Mouse (Mus musculus) stomach, postnatal 0 days (tissue): ENCODE data around the gene Ppp1r36. TPM values are rescaled to one million over a fixed set of nuclear protein-coding genes. Genes with fewer than 3 reads are reported as not detected.

ENCODE experiments used
- ATAC-seq: fragments of 200-750 bp; cut with Nextera tagmentation; 2 replicates; pipeline ENCODE4 v1.8.0; 2017; ENCODE audit not compliant: low FRiP score, low TSS enrichment
- DNase-seq: peaks from one replicate; pipeline ENCODE4 v3.0.0-alpha.2; 2016; ENCODE audit warnings: low spot score
- H3K27ac ChIP-seq: fragments of 300-500 bp; sonication (generic); replicated peaks from 2 replicates; pipeline ENCODE4 v1.5.1; 2014; ENCODE audit warnings: mild to moderate bottlenecking, control low read depth
- H3K27me3 ChIP-seq: fragments of 300-500 bp; sonication (generic); 2 replicates; pipeline ENCODE4 v1.6.1; 2014; ENCODE audit warnings: low read length; ENCODE audit not compliant: control insufficient read depth, insufficient read depth
- H3K36me3 ChIP-seq: fragments of 300-500 bp; sonication (generic); 2 replicates; pipeline ENCODE4 v1.6.1; 2014; ENCODE audit warnings: low read length, mixed read lengths; ENCODE audit not compliant: control insufficient read depth, insufficient read depth
- H3K4me1 ChIP-seq: fragments of 300-500 bp; sonication (generic); replicated peaks from 2 replicates; pipeline ENCODE4 v1.6.1; 2014; ENCODE audit warnings: antibody characterized with exemption; ENCODE audit not compliant: control insufficient read depth, insufficient read depth
- H3K4me2 ChIP-seq: fragments of 300-500 bp; sonication (generic); replicated peaks from 2 replicates; pipeline ENCODE4 v1.6.1; 2014; ENCODE audit warnings: low read depth, mild to moderate bottlenecking, control low read depth, moderate library complexity
- H3K4me3 ChIP-seq: fragments of 300-500 bp; sonication (generic); 2 replicates; pipeline ENCODE4 v1.5.1; 2014; ENCODE audit warnings: low read depth, low read length, control low read depth
- H3K9ac ChIP-seq: fragments of 300-500 bp; sonication (generic); 2 replicates; pipeline ENCODE4 v1.6.1; 2014; ENCODE audit warnings: mild to moderate bottlenecking, low read length, control low read depth, mixed read lengths
- H3K9me3 ChIP-seq: fragments of 300-500 bp; sonication (generic); 2 replicates; pipeline ENCODE4 v1.6.1; 2016; ENCODE audit warnings: low read length; ENCODE audit not compliant: control insufficient read depth
- CTCF ChIP-seq: IDR thresholded peaks from 2 replicates; pipeline ENCODE4 v1.5.1; 2016; ENCODE audit warnings: antibody characterized with exemption, low read depth, mild to moderate bottlenecking, moderate library complexity
- EP300 ChIP-seq: optimal IDR thresholded peaks from 2 replicates; pipeline ENCODE3; 2016; ENCODE audit warnings: antibody characterized with exemption
- WGBS: fragments of 180-500 bp; shearing (Covaris S2); extraction: QIAGEN DNeasy Blood & Tissue Kit; methylation state at CpG from one replicate; pipeline ENCODE4 v1.1.7; 2014; 5-methylcytosine and 5-hydroxymethylcytosine counted together
- polyA plus RNA-seq: library from polyadenylated mRNA; unstranded; fragments of >200 nt; fragmentation: Nextera tagmentation; extraction: Ambion mirVana; gene quantifications from 2 replicates; pipeline ENCODE4 v1.2.1, GENCODE M21; 2015

Ppp1r36 gene
- polyA plus RNA-seq, 1 experiment from 2014 or later, result 4.9 TPM

GRCm38 (mm10) chr12:76370831-76371571 is 46.3 kb upstream of the Ppp1r36 start:
- Histone ChIP-seq H3K4me1 (0 out of 2 replicates have a peak, but pooled peaks cover 2% of the 10 kb centered on the region), H3K9ac (peak overlapping the region; percentile 98), H3K27me3 (no peaks in the 10 kb centered on the region), H3K27ac (peak overlapping the region; percentile 100), H3K4me3 (peak overlapping the region; percentile 96), H3K9me3 (no peaks in the 10 kb centered on the region), H3K4me2 (peak overlapping the region; percentile 68), H3K36me3 (no peaks in the 10 kb centered on the region)
- 0% methylated on average over 40 of the region's 63 CpGs for WGBS
- DNase-seq (peak; percentile 86), ATAC-seq (peak; percentile 66)
- TF ChIP-seq CTCF (peak; percentile 39; the same call in 1 of the 2 replicates), EP300 (peak; percentile 51)

GRCm38 (mm10) chr12:76372046-76372445 is 45.3 kb upstream of the Ppp1r36 start:
- no peaks in the 10 kb centered on the region for H3K27me3 ChIP-seq
- DNase-seq, result no peak
- no peaks in the 10 kb centered on the region for H3K9me3 ChIP-seq
- ATAC-seq, result no peak
- H3K9ac ChIP-seq, result peak overlapping the region; percentile 98; the same call in 1 of the 2 replicates
- no peaks in the 10 kb centered on the region for H3K36me3 ChIP-seq
- no peak for TF ChIP-seq CTCF
- TF ChIP-seq EP300, result no peak
- 0 out of 2 replicates have a peak, but pooled peaks cover 2% of the 10 kb centered on the region for H3K4me1 ChIP-seq
- H3K27ac ChIP-seq, result no peak overlapping the region
- 38% methylated on average over 7 of the region's 7 CpGs for WGBS
- H3K4me3 ChIP-seq, result peak overlapping the region; percentile 96
- peak overlapping the region; percentile 68 for H3K4me2 ChIP-seq

- no peak for ATAC-seq
- H3K4me1 ChIP-seq, result 0 out of 2 replicates have a peak, but pooled peaks cover 2% of the 10 kb centered on the region
- H3K27ac ChIP-seq, result no peak overlapping the region
- no peak overlapping the region for H3K4me2 ChIP-seq
- TF ChIP-seq EP300 (no peak), CTCF (peak; percentile 32; the same call in 1 of the 2 replicates)
- no peak overlapping the region for H3K9ac ChIP-seq
- no peaks in the 10 kb centered on the region for H3K36me3 ChIP-seq
- 80% methylated on average over 5 of the region's 7 CpGs for WGBS
- H3K27me3 ChIP-seq, result no peaks in the 10 kb centered on the region
- DNase-seq, result no peak
- no peak overlapping the region for H3K4me3 ChIP-seq
- no peaks in the 10 kb centered on the region for H3K9me3 ChIP-seq
These were observed 44.2 kb upstream of the Ppp1r36 start for GRCm38 (mm10) chr12:76372881-76373818.

GRCm38 (mm10) chr12:76373991-76374390 is 43.3 kb upstream of the Ppp1r36 start:
- Histone ChIP-seq H3K36me3 (no peaks in the 10 kb centered on the region), H3K4me2 (no peak overlapping the region), H3K27me3 (no peaks in the 10 kb centered on the region), H3K9ac (no peak overlapping the region), H3K27ac (no peak overlapping the region), H3K4me1 (no peaks in the 10 kb centered on the region), H3K4me3 (no peak overlapping the region), H3K9me3 (no peaks in the 10 kb centered on the region)
- TF ChIP-seq CTCF (no peak), EP300 (no peak)
- 63% methylated on average over 6 of the region's 6 CpGs for WGBS
- DNase-seq (no peak), ATAC-seq (no peak)

GRCm38 (mm10) chr12:76374911-76375310 is 42.4 kb upstream of the Ppp1r36 start:
- Histone ChIP-seq H3K36me3 (no peaks in the 10 kb centered on the region), H3K9me3 (no peaks in the 10 kb centered on the region), H3K4me1 (no peaks in the 10 kb centered on the region), H3K9ac (no peak overlapping the region), H3K4me3 (no peak overlapping the region), H3K27ac (no peak overlapping the region), H3K27me3 (no peaks in the 10 kb centered on the region), H3K4me2 (no peak overlapping the region)
- ATAC-seq (no peak), DNase-seq (no peak)
- TF ChIP-seq CTCF, result no peak
- no peak for TF ChIP-seq EP300
- WGBS, result 76% methylated on average over 4 of the region's 4 CpGs
